Mouse (Mus musculus) liver, postnatal 0 days (tissue): Measurements from ENCODE around the gene Ifi27l2b.

Source experiments
- CTCF ChIP-seq: sonication (generic); IDR thresholded peaks from 2 replicates; pipeline ENCODE4 v1.5.1; 2016; ENCODE audit warnings: antibody characterized with exemption, low read depth
- EP300 ChIP-seq: IDR thresholded peaks from 2 replicates; pipeline ENCODE4 v1.6.1; 2016; ENCODE audit warnings: antibody characterized with exemption, low read depth, mild to moderate bottlenecking

GRCm38 (mm10) chr12:103474481-103474880, 17.5 kb upstream of the Ifi27l2b start:
- TF ChIP-seq CTCF (no peak), EP300 (no peak)
